ENCODE assay signal across 8 mouse cellular contexts in genomic region chr16:45953394-45953793, GRCm38 (mm10). TPM values are rescaled to one million over a fixed set of nuclear protein-coding genes. Genes with fewer than 3 reads are reported as not detected.
DNase-seq lines count a peak whose midpoint lies in the region; ATAC-seq and TF ChIP-seq lines count a peak whose summit lies in the region.

Gene Phldb2, minus strand, starts transcription at chr16:45953598.

- H3K9ac ChIP-seq in lung, postnatal 0 days (replicated peaks; ENCODE audit: low read depth): no peak within 1 kb of the TSS
- H3K9ac ChIP-seq in embryonic facial prominence, embryonic 15.5 days: no peak within 1 kb of the TSS
- H3K9ac ChIP-seq in intestine, postnatal 0 days (ENCODE audit: low read depth, low read length): no peak within 1 kb of the TSS
- H3K9ac ChIP-seq in liver, postnatal 0 days (replicated peaks): peak within 1 kb of the TSS; percentile 36

- no peaks in the 10 kb centered on the region for H3K27me3 ChIP-seq in lung, postnatal 0 days (replicated peaks; ENCODE audit: insufficient read depth, low read length)
- H3K27me3 ChIP-seq in embryonic facial prominence, embryonic 15.5 days: no peaks in the 10 kb centered on the region
- no peaks in the 10 kb centered on the region for H3K27me3 ChIP-seq in intestine, postnatal 0 days (replicated peaks; ENCODE audit: control insufficient read depth, insufficient read depth, low read length)
- no peaks in the 10 kb centered on the region for H3K27me3 ChIP-seq in liver, postnatal 0 days (ENCODE audit: insufficient read depth, low read length)

- intact Hi-C loops in left cerebral cortex, adult 2 months (cut with DNase I): no loop called here

- no peak within 1 kb of the TSS for H3K4me3 ChIP-seq in lung, postnatal 0 days (ENCODE audit: low read depth, low read length)
- H3K4me3 ChIP-seq in embryonic facial prominence, embryonic 15.5 days (replicated peaks): no peak within 1 kb of the TSS
- no peak within 1 kb of the TSS for H3K4me3 ChIP-seq in intestine, postnatal 0 days (ENCODE audit: low read depth, low read length)
- H3K4me3 ChIP-seq in liver, postnatal 0 days (ENCODE audit: low read depth, low read length): peak within 1 kb of the TSS; percentile 42
- no peak within 1 kb of the TSS for H3K4me3 ChIP-seq in left cerebral cortex, adult 2 months

- H3K4me1 ChIP-seq in lung, postnatal 0 days (ENCODE audit: insufficient read depth, low read depth, low read length): 0 out of 2 replicates have a peak, but pooled peaks cover 2% of the 10 kb centered on the region
- no peaks in the 10 kb centered on the region for H3K4me1 ChIP-seq in embryonic facial prominence, embryonic 15.5 days
- H3K4me1 ChIP-seq in intestine, postnatal 0 days (replicated peaks; ENCODE audit: control insufficient read depth, insufficient read depth, low read length): no peaks in the 10 kb centered on the region
- H3K4me1 ChIP-seq in liver, postnatal 0 days (ENCODE audit: insufficient read depth): no peaks in the 10 kb centered on the region

- H3K36me3 ChIP-seq in lung, postnatal 0 days (ENCODE audit: insufficient read depth, low read length): no peaks in the 10 kb centered on the region
- no peaks in the 10 kb centered on the region for H3K36me3 ChIP-seq in embryonic facial prominence, embryonic 15.5 days
- no peaks in the 10 kb centered on the region for H3K36me3 ChIP-seq in intestine, postnatal 0 days (ENCODE audit: control insufficient read depth, insufficient read depth)
- H3K36me3 ChIP-seq in liver, postnatal 0 days (replicated peaks; ENCODE audit: insufficient read depth, low read length): no peaks in the 10 kb centered on the region

- ATAC-seq in lung, postnatal 0 days: no peak
- ATAC-seq in embryonic facial prominence, embryonic 15.5 days (ENCODE audit: insufficient number of reproducible peaks, low FRiP score, low TSS enrichment, low read depth): no peak
- ATAC-seq in intestine, postnatal 0 days: no peak
- peak; percentile 70 for ATAC-seq in liver, postnatal 0 days

- H3K4me2 ChIP-seq in lung, postnatal 0 days (replicated peaks; ENCODE audit: low read depth, low read length): no peak within 1 kb of the TSS
- H3K4me2 ChIP-seq in embryonic facial prominence, embryonic 15.5 days (replicated peaks): no peak within 1 kb of the TSS
- H3K4me2 ChIP-seq in intestine, postnatal 0 days (replicated peaks; ENCODE audit: low read depth): peak within 1 kb of the TSS; percentile 43
- peak within 1 kb of the TSS; percentile 64 for H3K4me2 ChIP-seq in liver, postnatal 0 days (ENCODE audit: low read depth, low read length)

- no peaks in the 10 kb centered on the region for H3K9me3 ChIP-seq in lung, postnatal 0 days (ENCODE audit: low read length)
- no peaks in the 10 kb centered on the region for H3K9me3 ChIP-seq in embryonic facial prominence, embryonic 15.5 days (replicated peaks)
- H3K9me3 ChIP-seq in intestine, postnatal 0 days (ENCODE audit: control insufficient read depth): no peaks in the 10 kb centered on the region
- H3K9me3 ChIP-seq in liver, postnatal 0 days (ENCODE audit: low read length): no peaks in the 10 kb centered on the region

- no peak for DNase-seq in lung, postnatal 0 days (ENCODE audit: low spot score)
- no peak for DNase-seq in lung, adult 18-20 months
- DNase-seq in liver, postnatal 0 days: peak; percentile 17
- DNase-seq in layer of hippocampus, adult 9-10 months (ENCODE audit: low spot score): no peak
- DNase-seq in left cerebral cortex, adult 9 months (ENCODE audit: low spot score in 2 of 2): no peak
- DNase-seq in left cerebral cortex, adult 2 months (ENCODE audit: extremely low spot score in 1 of 2, low spot score in 2 of 2): no peak

- no peak for TF ChIP-seq CTCF in lung, postnatal 0 days (IDR thresholded peaks at IDR 0.05)
- no peak for TF ChIP-seq CTCF in intestine, postnatal 0 days (IDR thresholded peaks at IDR 0.05; ENCODE audit: low read depth)
- TF ChIP-seq CTCF in liver, postnatal 0 days (IDR thresholded peaks at IDR 0.05; ENCODE audit: low read depth): no peak
- TF ChIP-seq CTCF in left cerebral cortex, adult 2 months (IDR thresholded peaks at IDR 0.05): no peak

- no peak for TF ChIP-seq EP300 in lung, postnatal 0 days (IDR thresholded peaks at IDR 0.05)
- TF ChIP-seq EP300 in liver, postnatal 0 days (IDR thresholded peaks at IDR 0.05; ENCODE audit: low read depth): no peak

- H3K27ac ChIP-seq in lung, postnatal 0 days (ENCODE audit: low read length): peak within 1 kb of the TSS; percentile 22; the same call in 1 of the 2 replicates
- no peak within 1 kb of the TSS for H3K27ac ChIP-seq in embryonic facial prominence, embryonic 15.5 days (replicated peaks)
- no peak within 1 kb of the TSS for H3K27ac ChIP-seq in intestine, postnatal 0 days (ENCODE audit: low read depth, low read length)
- H3K27ac ChIP-seq in liver, postnatal 0 days (ENCODE audit: low read depth): peak within 1 kb of the TSS; percentile 68
- H3K27ac ChIP-seq in left cerebral cortex, adult 2 months: no peak within 1 kb of the TSS

- 67% methylated on average over 4 of the region's 4 CpGs for WGBS in lung, postnatal 0 days
- WGBS in embryonic facial prominence, embryonic 15.5 days: 87% methylated on average over 4 of the region's 4 CpGs
- WGBS in intestine, postnatal 0 days: 39% methylated on average over 4 of the region's 4 CpGs
- 41% methylated on average over 4 of the region's 4 CpGs for WGBS in liver, postnatal 0 days (ENCODE audit: insufficient replicate concordance)

RNA-seq across cellular contexts. Expression of gene Phldb2, which starts in this region (rescaled TPM):
- 54.2 and 66.7 TPM in 2 replicates for polyA plus RNA-seq in lung, postnatal 0 days (2015; fragmentation: Nextera tagmentation; extraction: Ambion mirVana)
- 42.1 and 46.2 TPM in 2 replicates for polyA plus RNA-seq in embryonic facial prominence, embryonic 15.5 days (2015; fragmentation: Nextera tagmentation; extraction: Ambion mirVana)
- polyA plus RNA-seq in intestine, postnatal 0 days (2015; fragmentation: Nextera tagmentation; extraction: Ambion mirVana): 9.2 and 9.5 TPM in 2 replicates
- polyA plus RNA-seq in liver, postnatal 0 days (2015; fragmentation: Nextera tagmentation; extraction: Ambion mirVana): 7.4 and 9.8 TPM in 2 replicates
- 1 to 10 TPM; 6.0 to 6.1 TPM for total RNA-seq in left cerebral cortex, adult 2 months (2021)

Comparison
In these comparisons a context has a peak if more than half of its experiments do, and no peak if none do; other contexts are left out.
1. H3K27ac ChIP-seq: peak in lung, postnatal 0 days (single experiment) and liver, postnatal 0 days (single experiment); none in embryonic facial prominence, embryonic 15.5 days (single experiment), intestine, postnatal 0 days (single experiment) and left cerebral cortex, adult 2 months (single experiment).
2. H3K4me2 ChIP-seq: peak in intestine, postnatal 0 days (single experiment) and liver, postnatal 0 days (single experiment); none in lung, postnatal 0 days (single experiment) and embryonic facial prominence, embryonic 15.5 days (single experiment).